Mouse (Mus musculus) stomach, embryonic 14.5 days (tissue): Measurements from ENCODE around the gene Eps8l2. TPM values are rescaled to one million over a fixed set of nuclear protein-coding genes. Genes with fewer than 3 reads are reported as not detected.

Source experiments
- ATAC-seq: fragments of 200-750 bp; cut with Nextera tagmentation; 2 replicates; pipeline ENCODE4 v1.8.0; 2017; ENCODE audit warnings: low read depth, moderate TSS enrichment; ENCODE audit not compliant: insufficient number of reproducible peaks, insufficient read depth, low FRiP score
- H3K27ac ChIP-seq: fragments of 300-500 bp; sonication (generic); 2 replicates; pipeline ENCODE4 v1.5.1; 2014; ENCODE audit warnings: mild to moderate bottlenecking, low read length, moderate library complexity, mixed read lengths
- H3K27me3 ChIP-seq: fragments of 300-500 bp; sonication (generic); 2 replicates; pipeline ENCODE4 v1.6.1; 2014; ENCODE audit warnings: low read length, control low read depth, mixed read lengths; ENCODE audit not compliant: control insufficient read depth, insufficient read depth
- H3K36me3 ChIP-seq: fragments of 300-500 bp; sonication (generic); 2 replicates; pipeline ENCODE4 v1.6.1; 2014; ENCODE audit warnings: mild to moderate bottlenecking, control low read depth, low read length, moderate library complexity, mixed read lengths; ENCODE audit not compliant: control insufficient read depth, insufficient read depth
- H3K4me1 ChIP-seq: fragments of 300-500 bp; sonication (generic); 2 replicates; pipeline ENCODE4 v1.6.1; 2014; ENCODE audit warnings: low read length, control low read depth, mixed read lengths; ENCODE audit not compliant: control insufficient read depth, insufficient read depth
- H3K4me2 ChIP-seq: fragments of 300-500 bp; sonication (generic); replicated peaks from 2 replicates; pipeline ENCODE4 v1.6.1; 2014; ENCODE audit warnings: low read depth, low read length, control low read depth
- H3K4me3 ChIP-seq: fragments of 300-500 bp; sonication (generic); 2 replicates; pipeline ENCODE4 v1.5.1; 2014; ENCODE audit warnings: low read depth, low read length, control low read depth
- H3K9ac ChIP-seq: fragments of 300-500 bp; sonication (generic); replicated peaks from 2 replicates; pipeline ENCODE4 v1.6.1; 2014; ENCODE audit warnings: low read depth, mild to moderate bottlenecking, control low read depth, low read length, moderate library complexity, mixed read lengths
- H3K9me3 ChIP-seq: fragments of 300-500 bp; sonication (generic); 2 replicates; pipeline ENCODE4 v1.6.1; 2016; ENCODE audit warnings: low read depth, low read length, control low read depth; ENCODE audit not compliant: control insufficient read depth
- WGBS: fragments of 180-500 bp; shearing (Covaris S2); extraction: QIAGEN DNeasy Blood & Tissue Kit; methylation state at CpG from one replicate; pipeline ENCODE4 v1.1.7; 2014; 5-methylcytosine and 5-hydroxymethylcytosine counted together
- polyA plus RNA-seq: library from polyadenylated mRNA; unstranded; fragments of >200 nt; fragmentation: Nextera tagmentation; extraction: Ambion mirVana; gene quantifications from 2 replicates; pipeline ENCODE4 v1.2.1, GENCODE M21; 2014

The Eps8l2 gene
- polyA plus RNA-seq, 1 experiment from 2014 or later = 28.1 TPM

- WGBS = 70% methylated on average over 4 of the region's 4 CpGs
- ATAC-seq = no peak
- H3K9me3 ChIP-seq = no peaks in the 10 kb centered on the region
- no peak overlapping the region for H3K4me2 ChIP-seq
- no peak overlapping the region for H3K9ac ChIP-seq
- H3K4me1 ChIP-seq = no peaks in the 10 kb centered on the region
- H3K4me3 ChIP-seq = no peak overlapping the region
- H3K27me3 ChIP-seq = no peaks in the 10 kb centered on the region
- H3K36me3 ChIP-seq = no peaks in the 10 kb centered on the region
- H3K27ac ChIP-seq = no peak overlapping the region
Measured at GRCm38 (mm10) chr7:141381068-141381835, 42.6 kb downstream of the Eps8l2 start.

DNA sequence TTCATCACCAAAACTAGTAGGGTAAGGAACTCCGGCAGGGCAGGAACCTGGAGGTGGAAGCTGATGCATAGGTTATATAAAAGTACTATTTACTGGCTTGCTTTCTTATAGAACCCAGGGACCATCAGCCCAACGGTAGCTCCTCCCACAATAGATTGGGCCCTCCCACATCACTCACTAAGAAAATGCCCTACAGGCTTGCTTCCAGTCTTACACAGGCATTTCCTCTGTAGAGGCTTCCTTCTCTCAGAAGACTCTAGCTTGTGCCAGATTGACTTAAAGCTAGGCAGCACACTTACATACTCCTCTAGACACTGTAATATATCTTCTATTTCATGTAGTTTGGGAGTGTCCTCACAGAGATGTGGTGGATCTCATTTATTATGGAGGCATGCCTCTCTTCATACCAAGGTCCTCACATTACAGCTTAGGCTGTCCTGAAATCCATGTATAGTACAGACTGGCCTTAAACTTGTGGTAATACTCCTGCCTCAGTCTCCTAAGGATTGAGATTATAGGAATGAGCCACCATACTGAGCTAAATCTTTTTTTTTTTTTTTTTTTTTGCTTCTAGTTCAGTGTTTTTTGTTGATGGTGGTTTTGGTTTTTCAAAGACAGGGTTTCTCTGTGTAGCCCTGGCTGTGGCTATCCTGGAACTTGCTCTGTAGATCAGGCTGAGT lies 49.3 kb downstream of the Eps8l2 start:
- WGBS = 57% methylated on average over 2 of the region's 2 CpGs

DNA sequence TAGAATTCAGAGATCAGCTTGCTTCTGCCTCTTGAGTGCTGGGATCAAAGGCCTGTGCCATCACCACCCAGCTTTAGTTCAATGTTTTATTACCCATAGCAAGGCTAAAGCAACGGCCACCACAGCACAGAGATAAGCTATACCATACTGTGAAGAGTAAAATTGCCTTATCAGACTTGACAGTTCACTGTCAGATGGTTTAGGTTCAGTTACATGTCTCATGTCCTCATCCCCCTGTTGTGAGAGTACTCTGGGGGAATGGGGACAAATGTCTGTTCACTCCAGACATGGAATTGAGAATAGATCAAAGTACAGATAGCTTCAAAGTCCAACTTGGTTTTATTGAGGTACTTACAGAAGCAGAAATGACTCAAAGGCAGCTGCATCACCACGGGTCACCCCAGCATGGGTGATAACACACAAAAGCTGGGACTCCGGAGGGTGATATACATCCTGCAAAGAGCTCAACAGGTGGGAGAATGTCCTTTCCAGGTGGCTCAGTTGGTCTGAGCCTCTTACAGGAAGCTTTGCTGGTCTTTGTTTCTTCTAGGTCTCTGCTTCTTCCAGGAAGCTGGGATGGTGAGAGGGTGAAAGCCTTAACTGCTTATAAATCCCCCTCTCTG lies 49.9 kb downstream of the Eps8l2 start:
- no peak overlapping the region for H3K9ac ChIP-seq
- no peaks in the 10 kb centered on the region for H3K27me3 ChIP-seq
- WGBS = 48% methylated on average over 3 of the region's 3 CpGs
- no peak overlapping the region for H3K4me2 ChIP-seq
- peaks cover 11% of the 10 kb centered on the region for H3K4me1 ChIP-seq
- H3K9me3 ChIP-seq = no peaks in the 10 kb centered on the region
- no peak overlapping the region for H3K27ac ChIP-seq
- no peak for ATAC-seq
- H3K4me3 ChIP-seq = no peak overlapping the region
- no peaks in the 10 kb centered on the region for H3K36me3 ChIP-seq

More for the DNA sequence above, 49.3 kb downstream of the Eps8l2 start:
- no peaks in the 10 kb centered on the region for H3K27me3 ChIP-seq
- no peaks in the 10 kb centered on the region for H3K36me3 ChIP-seq
- H3K27ac ChIP-seq = no peak overlapping the region
- no peak overlapping the region for H3K4me3 ChIP-seq
- peaks cover 9% of the 10 kb centered on the region for H3K4me1 ChIP-seq
- H3K4me2 ChIP-seq = no peak overlapping the region
- no peaks in the 10 kb centered on the region for H3K9me3 ChIP-seq
- ATAC-seq = no peak
- H3K9ac ChIP-seq = no peak overlapping the region

GRCm38 (mm10) chr7:141390326-141391259 lies 51.9 kb downstream of the Eps8l2 start:
- Histone ChIP-seq H3K9me3 (no peaks in the 10 kb centered on the region), H3K36me3 (no peaks in the 10 kb centered on the region; the same call in 1 of the 2 replicates), H3K27ac (no peak overlapping the region), H3K9ac (no peak overlapping the region), H3K27me3 (no peaks in the 10 kb centered on the region), H3K4me2 (no peak overlapping the region), H3K4me3 (0 out of 2 replicates have a peak overlapping the region, but pooled peaks have one; percentile 72), H3K4me1 (peaks cover 11% of the 10 kb centered on the region)
- 44% methylated on average over 9 of the region's 9 CpGs for WGBS
- no peak for ATAC-seq

DNA sequence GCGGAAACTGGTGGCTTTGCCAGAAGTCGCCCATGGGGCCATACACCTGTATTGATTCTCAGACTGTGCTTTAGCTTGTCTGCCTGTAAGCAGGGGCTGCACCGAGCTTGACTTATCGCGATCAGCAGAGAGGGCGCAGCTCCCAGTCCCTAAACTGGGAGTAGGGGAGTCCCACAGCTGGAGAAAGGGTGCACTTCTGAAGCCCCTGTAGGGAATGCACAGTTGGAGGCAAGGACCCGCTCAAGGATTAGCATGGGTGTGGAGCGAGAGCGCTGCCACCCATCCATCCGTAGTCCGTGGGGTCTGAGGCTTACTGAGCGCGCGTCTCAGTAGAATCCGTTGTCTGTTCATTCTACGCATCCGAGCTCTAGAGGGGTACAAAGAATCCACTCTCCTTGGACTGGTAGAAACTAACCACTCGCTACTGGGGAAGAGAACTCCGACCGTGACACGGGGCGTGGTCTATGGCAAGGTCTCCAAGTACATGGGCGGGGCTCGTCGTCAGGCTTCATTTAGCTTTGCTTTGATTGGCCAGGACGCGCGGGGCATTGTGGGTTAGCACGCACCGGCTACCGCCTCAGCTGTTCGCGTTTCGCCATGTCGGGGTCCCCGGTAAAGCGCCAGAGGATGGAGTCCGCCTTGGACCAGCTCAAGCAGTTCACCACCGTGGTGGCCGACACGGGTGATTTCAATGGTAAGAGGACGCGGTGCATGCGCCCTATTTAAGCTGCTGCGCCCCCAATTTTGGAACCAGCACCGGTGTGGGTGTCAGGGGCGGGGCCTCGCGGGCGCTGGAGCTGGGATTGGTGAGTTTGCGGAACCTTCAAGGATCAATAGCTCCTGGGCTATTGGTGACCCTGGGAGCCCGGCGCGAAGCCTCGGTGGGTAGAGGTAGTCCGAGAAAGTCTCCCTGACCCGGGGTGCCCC lies 53.2 kb downstream of the Eps8l2 start, which contains the start of gene Taldo1:
Taldo1 (plus strand) TSS at position 575 of the 927 bp plus-strand sequence.
- under 1% methylated on average over 57 of the region's 57 CpGs for WGBS

GRCm38 (mm10) chr7:141392552-141393222 lies 54.0 kb downstream of the Eps8l2 start:
- Histone ChIP-seq H3K27ac (peak overlapping the region; percentile 52; the same call in 1 of the 2 replicates), H3K9me3 (no peaks in the 10 kb centered on the region)

More for the DNA sequence above, 53.2 kb downstream of the Eps8l2 start, which contains the start of gene Taldo1:
- peak within 1 kb of the TSS; percentile 52 for H3K9ac ChIP-seq
- no peaks in the 10 kb centered on the region for H3K27me3 ChIP-seq
- H3K27ac ChIP-seq = peak within 1 kb of the TSS; percentile 53; the same call in 1 of the 2 replicates
- H3K4me1 ChIP-seq = peaks cover 11% of the 10 kb centered on the region
- ATAC-seq = peak; percentile 93
- H3K9me3 ChIP-seq = no peaks in the 10 kb centered on the region
- H3K36me3 ChIP-seq = peaks cover 11% of the 10 kb centered on the region; the same call in 1 of the 2 replicates
- H3K4me3 ChIP-seq = peak within 1 kb of the TSS; percentile 72
- H3K4me2 ChIP-seq = peak within 1 kb of the TSS; percentile 94

GRCm38 (mm10) chr7:141394158-141394557 lies 55.5 kb downstream of the Eps8l2 start:
- Histone ChIP-seq H3K4me2 (no peak overlapping the region), H3K4me3 (no peak overlapping the region), H3K4me1 (peaks cover 11% of the 10 kb centered on the region), H3K27me3 (no peaks in the 10 kb centered on the region), H3K27ac (no peak overlapping the region), H3K36me3 (peaks cover 16% of the 10 kb centered on the region; the same call in 1 of the 2 replicates), H3K9me3 (no peaks in the 10 kb centered on the region), H3K9ac (no peak overlapping the region)
- no peak for ATAC-seq
- 85% methylated on average over 7 of the region's 7 CpGs for WGBS

More at GRCm38 (mm10) chr7:141392552-141393222, 54.0 kb downstream of the Eps8l2 start:
- peaks cover 11% of the 10 kb centered on the region; the same call in 1 of the 2 replicates for H3K36me3 ChIP-seq
- peaks cover 11% of the 10 kb centered on the region for H3K4me1 ChIP-seq
- peak; percentile 30; the same call in 1 of the 2 replicates for ATAC-seq
- no peaks in the 10 kb centered on the region for H3K27me3 ChIP-seq
- peak overlapping the region; percentile 94 for H3K4me2 ChIP-seq
- H3K9ac ChIP-seq = peak overlapping the region; percentile 52
- WGBS = 32% methylated on average over 9 of the region's 9 CpGs
- H3K4me3 ChIP-seq = peak overlapping the region; percentile 72
